Mouse (Mus musculus): Measurements from ENCODE around the gene Gapdh. TPM values are rescaled to one million over a fixed set of nuclear protein-coding genes. Genes with fewer than 3 reads are reported as not detected.
"Not testable (repeated sequence)": the region's sequence is repeated elsewhere in the genome, so short reads cannot be mapped to it uniquely, and the experiment has no call there.

Gapdh gene
- polyA plus RNA-seq, 1 experiment: 264 TPM

- no peak overlapping the region for H3K4me3 ChIP-seq (ENCODE audit: insufficient read depth, low read length)
- H3K27ac ChIP-seq (ENCODE audit: insufficient read depth, low read depth, low read length): no peak overlapping the region
- TF ChIP-seq CTCF (IDR thresholded peaks at IDR 0.05; ENCODE audit: low read depth, low read length): no peak
- no peak for TF ChIP-seq POLR2A (IDR thresholded peaks at IDR 0.05; ENCODE audit: borderline replicate concordance, low read depth, low read length)
- H3K4me1 ChIP-seq (ENCODE audit: control insufficient read depth, insufficient read depth, low read length): peaks cover 5% of the 10 kb centered on the region
Observed at GRCm38 (mm10) chr6:125172474-125172873, 6.2 kb upstream of the Gapdh start.

GRCm38 (mm10) chr6:125170194-125170593 lies 3.9 kb upstream of the Gapdh start:
- Histone ChIP-seq H3K27ac (ENCODE audit: insufficient read depth, low read depth, low read length) (no peak overlapping the region), H3K4me3 (ENCODE audit: insufficient read depth, low read length) (no peak overlapping the region), H3K4me1 (ENCODE audit: control insufficient read depth, insufficient read depth, low read length) (peaks cover 9% of the 10 kb centered on the region)
- TF ChIP-seq POLR2A (IDR thresholded peaks at IDR 0.05; ENCODE audit: borderline replicate concordance, low read depth, low read length): no peak
- TF ChIP-seq CTCF (IDR thresholded peaks at IDR 0.05; ENCODE audit: low read depth, low read length): no peak

GRCm38 (mm10) chr6:125168086-125168485 lies 1.8 kb upstream of the Gapdh start:
- TF ChIP-seq POLR2A (IDR thresholded peaks at IDR 0.05; ENCODE audit: borderline replicate concordance, low read depth, low read length) (no peak), CTCF (IDR thresholded peaks at IDR 0.05; ENCODE audit: low read depth, low read length) (no peak)
- Histone ChIP-seq H3K4me3 (ENCODE audit: insufficient read depth, low read length) (no peak overlapping the region), H3K4me1 (ENCODE audit: control insufficient read depth, insufficient read depth, low read length) (peaks cover 12% of the 10 kb centered on the region), H3K27ac (ENCODE audit: insufficient read depth, low read depth, low read length) (0 out of 2 replicates have a peak overlapping the region, but pooled peaks have one; percentile 77)

GRCm38 (mm10) chr6:125166861-125167650 lies 789 bp upstream of the Gapdh start:
- TF ChIP-seq CTCF (IDR thresholded peaks at IDR 0.05; ENCODE audit: low read depth, low read length) (no peak), POLR2A (IDR thresholded peaks at IDR 0.05; ENCODE audit: borderline replicate concordance, low read depth, low read length) (no peak)
- Histone ChIP-seq H3K4me1 (ENCODE audit: control insufficient read depth, insufficient read depth, low read length) (peaks cover 12% of the 10 kb centered on the region), H3K4me3 (ENCODE audit: insufficient read depth, low read length) (peak overlapping the region; percentile 64), H3K27ac (ENCODE audit: insufficient read depth, low read depth, low read length) (peak overlapping the region; percentile 77)

- Histone ChIP-seq H3K27ac (ENCODE audit: insufficient read depth, low read depth, low read length) (peak overlapping the region; percentile 85), H3K4me1 (ENCODE audit: control insufficient read depth, insufficient read depth, low read length) (peaks cover 12% of the 10 kb centered on the region), H3K4me3 (ENCODE audit: insufficient read depth, low read length) (peak overlapping the region; percentile 92)
- TF ChIP-seq CTCF (IDR thresholded peaks at IDR 0.05; ENCODE audit: low read depth, low read length) (no peak), POLR2A (IDR thresholded peaks at IDR 0.05; ENCODE audit: borderline replicate concordance, low read depth, low read length) (peak; percentile 94; the same call in 1 of the 2 replicates)
Observed at GRCm38 (mm10) chr6:125165328-125165891, 857 bp downstream of the Gapdh start.

GRCm38 (mm10) chr6:125164672-125165327 lies 1.5 kb downstream of the Gapdh start:
- Histone ChIP-seq H3K27ac (ENCODE audit: insufficient read depth, low read depth, low read length) (peak overlapping the region; percentile 85), H3K4me3 (ENCODE audit: insufficient read depth, low read length) (peak overlapping the region; percentile 92), H3K4me1 (ENCODE audit: control insufficient read depth, insufficient read depth, low read length) (peaks cover 12% of the 10 kb centered on the region)
- TF ChIP-seq CTCF (IDR thresholded peaks at IDR 0.05; ENCODE audit: low read depth, low read length) (no peak), POLR2A (IDR thresholded peaks at IDR 0.05; ENCODE audit: borderline replicate concordance, low read depth, low read length) (no peak)

GRCm38 (mm10) chr6:125163801-125164657 lies 2.2 kb downstream of the Gapdh start:
- Histone ChIP-seq H3K4me1 (ENCODE audit: control insufficient read depth, insufficient read depth, low read length) (peaks cover 12% of the 10 kb centered on the region), H3K27ac (ENCODE audit: insufficient read depth, low read depth, low read length) (peak overlapping the region; percentile 85), H3K4me3 (ENCODE audit: insufficient read depth, low read length) (peak overlapping the region; percentile 92)
- TF ChIP-seq POLR2A (IDR thresholded peaks at IDR 0.05; ENCODE audit: borderline replicate concordance, low read depth, low read length): no peak
- no peak for TF ChIP-seq CTCF (IDR thresholded peaks at IDR 0.05; ENCODE audit: low read depth, low read length)

- H3K27ac ChIP-seq (ENCODE audit: insufficient read depth, low read depth, low read length); H3K4me1 ChIP-seq (ENCODE audit: control insufficient read depth, insufficient read depth, low read length): not testable (repeated sequence)
- peak overlapping the region; percentile 19 for H3K4me3 ChIP-seq (ENCODE audit: insufficient read depth, low read length)
Observed at GRCm38 (mm10) chr6:125162615-125163305, 3.5 kb downstream of the Gapdh start.

GRCm38 (mm10) chr6:125161971-125162370 lies 4.3 kb downstream of the Gapdh start:
- H3K27ac ChIP-seq (ENCODE audit: insufficient read depth, low read depth, low read length); H3K4me1 ChIP-seq (ENCODE audit: control insufficient read depth, insufficient read depth, low read length); H3K4me3 ChIP-seq (ENCODE audit: insufficient read depth, low read length): not testable (repeated sequence)
- 0 out of 2 replicates have a peak, but pooled peaks have one; percentile 4 for TF ChIP-seq CTCF (IDR thresholded peaks at IDR 0.05; ENCODE audit: low read depth, low read length)
